Mouse (Mus musculus) intestine, embryonic 14.5 days (tissue): ENCODE data around the gene Entpd2. TPM values are rescaled to one million over a fixed set of nuclear protein-coding genes. Genes with fewer than 3 reads are reported as not detected.

ENCODE experiments used
- ATAC-seq: fragments of 200-750 bp; cut with Nextera tagmentation; replicated peaks from 2 replicates; pipeline ENCODE4 v1.8.0; 2017; ENCODE audit warnings: low read depth, moderate number of reproducible peaks, moderate TSS enrichment, moderate library complexity; ENCODE audit not compliant: low FRiP score, low TSS enrichment
- DNase-seq: peaks from one replicate; pipeline ENCODE4 v3.0.0-alpha.2; 2018; ENCODE audit warnings: low spot score
- H3K27ac ChIP-seq: fragments of 300-500 bp; sonication (generic); 2 replicates; pipeline ENCODE4 v1.5.1; 2014; ENCODE audit warnings: low read depth, mild to moderate bottlenecking, control low read depth
- H3K27me3 ChIP-seq: fragments of 300-500 bp; sonication (generic); replicated peaks from 2 replicates; pipeline ENCODE4 v1.6.1; 2014; ENCODE audit warnings: low read length, control low read depth; ENCODE audit not compliant: control insufficient read depth, insufficient read depth
- H3K36me3 ChIP-seq: fragments of 300-500 bp; sonication (generic); 2 replicates; pipeline ENCODE4 v1.6.1; 2014; ENCODE audit warnings: low read length, control low read depth; ENCODE audit not compliant: control insufficient read depth, insufficient read depth
- H3K4me1 ChIP-seq: fragments of 300-500 bp; sonication (generic); replicated peaks from 2 replicates; pipeline ENCODE4 v1.6.1; 2014; ENCODE audit warnings: low read length, control low read depth, mixed read lengths; ENCODE audit not compliant: control insufficient read depth, insufficient read depth
- H3K4me2 ChIP-seq: fragments of 300-500 bp; sonication (generic); 2 replicates; pipeline ENCODE4 v1.6.1; 2014; ENCODE audit warnings: low read length
- H3K4me3 ChIP-seq: fragments of 300-500 bp; sonication (generic); 2 replicates; pipeline ENCODE4 v1.5.1; 2014; ENCODE audit warnings: low read depth, low read length, control low read depth, mixed read lengths
- H3K9ac ChIP-seq: fragments of 300-500 bp; sonication (generic); 2 replicates; pipeline ENCODE4 v1.6.1; 2014; ENCODE audit warnings: mild to moderate bottlenecking, low read length
- H3K9me3 ChIP-seq: fragments of 300-500 bp; sonication (generic); 2 replicates; pipeline ENCODE4 v1.6.1; 2016; ENCODE audit warnings: low read length, control low read depth; ENCODE audit not compliant: control insufficient read depth
- WGBS: fragments of 180-500 bp; shearing (Covaris S2); extraction: QIAGEN DNeasy Blood & Tissue Kit; methylation state at CpG from one replicate; pipeline ENCODE4 v1.1.7; 2014; 5-methylcytosine and 5-hydroxymethylcytosine counted together
- polyA plus RNA-seq: library from polyadenylated mRNA; unstranded; fragments of >200 nt; fragmentation: Nextera tagmentation; extraction: Ambion mirVana; gene quantifications from 2 replicates; pipeline ENCODE4 v1.2.1, GENCODE M21; 2014

The Entpd2 gene
- polyA plus RNA-seq, 1 experiment from 2014 or later: 7.4 TPM

GRCm38 (mm10) chr2:25430395-25431233 is 34.9 kb downstream of the Entpd2 start:
- no peak overlapping the region for H3K4me3 ChIP-seq
- DNase-seq (no peak), ATAC-seq (no peak)
- H3K27me3 ChIP-seq: peaks cover 7% of the 10 kb centered on the region; the same call in 1 of the 2 replicates
- H3K27ac ChIP-seq: no peak overlapping the region
- H3K9me3 ChIP-seq: no peaks in the 10 kb centered on the region
- WGBS: 73% methylated on average over 17 of the region's 17 CpGs
- no peaks in the 10 kb centered on the region for H3K36me3 ChIP-seq
- no peak overlapping the region for H3K4me2 ChIP-seq
- H3K9ac ChIP-seq: no peak overlapping the region
- no peaks in the 10 kb centered on the region for H3K4me1 ChIP-seq

GRCm38 (mm10) chr2:25431308-25431855 is 35.7 kb downstream of the Entpd2 start:
- WGBS: 81% methylated on average over 6 of the region's 6 CpGs
- Histone ChIP-seq H3K4me3 (no peak overlapping the region), H3K9ac (no peak overlapping the region), H3K27me3 (peaks cover 3% of the 10 kb centered on the region; the same call in 1 of the 2 replicates), H3K27ac (no peak overlapping the region), H3K4me2 (no peak overlapping the region), H3K9me3 (no peaks in the 10 kb centered on the region), H3K4me1 (no peaks in the 10 kb centered on the region), H3K36me3 (no peaks in the 10 kb centered on the region)
- ATAC-seq (no peak), DNase-seq (no peak)

DNA sequence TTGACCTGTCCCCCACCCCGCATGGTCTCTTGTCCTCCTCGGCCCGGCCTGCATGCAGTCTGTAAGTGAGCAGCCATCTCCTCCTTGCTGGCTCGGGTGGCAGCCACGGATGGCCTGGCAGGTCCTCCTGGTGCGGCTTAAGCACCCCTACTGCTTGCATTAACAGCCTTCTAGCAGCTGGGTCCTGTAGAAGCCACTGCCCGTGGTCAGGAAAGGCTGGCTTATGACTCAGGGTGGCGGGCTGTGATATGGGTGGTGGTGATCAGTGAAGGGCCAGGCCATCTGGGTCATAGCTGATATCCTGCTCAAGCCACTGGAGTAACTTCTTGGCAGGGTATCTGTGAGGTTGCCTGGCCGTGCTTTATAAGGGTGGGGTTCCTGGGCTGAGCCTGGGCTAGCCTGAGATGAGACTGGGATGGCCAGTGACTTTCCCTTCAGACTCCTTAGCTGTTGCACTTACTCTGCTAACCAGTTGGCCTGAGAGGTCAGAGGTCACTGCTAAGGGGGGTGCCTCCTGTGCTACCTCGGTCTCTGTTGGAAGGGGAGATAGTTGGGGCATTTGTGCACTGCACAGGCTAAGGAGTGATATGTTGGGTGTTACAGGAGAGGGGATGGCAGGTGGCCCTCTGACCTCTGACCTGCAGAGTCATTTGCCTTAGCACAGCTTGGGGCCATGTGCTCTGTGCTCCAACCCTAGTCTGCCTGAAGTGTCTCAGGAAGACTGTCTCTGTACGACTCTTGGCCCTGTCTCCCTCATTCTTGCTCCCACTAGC is 36.8 kb downstream of the Entpd2 start:
- H3K36me3 ChIP-seq: no peaks in the 10 kb centered on the region
- WGBS: 74% methylated on average over 11 of the region's 11 CpGs
- H3K27me3 ChIP-seq: peaks cover 3% of the 10 kb centered on the region; the same call in 1 of the 2 replicates
- ATAC-seq (no peak), DNase-seq (no peak)
- no peak overlapping the region for H3K4me2 ChIP-seq
- H3K9ac ChIP-seq: no peak overlapping the region
- H3K9me3 ChIP-seq: no peaks in the 10 kb centered on the region
- H3K4me1 ChIP-seq: no peaks in the 10 kb centered on the region
- no peak overlapping the region for H3K4me3 ChIP-seq
- no peak overlapping the region for H3K27ac ChIP-seq

- Histone ChIP-seq H3K4me3 (no peak overlapping the region), H3K27me3 (peaks cover 3% of the 10 kb centered on the region; the same call in 1 of the 2 replicates), H3K36me3 (no peaks in the 10 kb centered on the region), H3K9ac (no peak overlapping the region), H3K9me3 (no peaks in the 10 kb centered on the region), H3K27ac (no peak overlapping the region), H3K4me1 (no peaks in the 10 kb centered on the region), H3K4me2 (no peak overlapping the region)
- WGBS: 86% methylated on average over 17 of the region's 17 CpGs
- DNase-seq: no peak
- ATAC-seq: no peak
These were observed 37.4 kb downstream of the Entpd2 start for GRCm38 (mm10) chr2:25433101-25433500.

- Histone ChIP-seq H3K27ac (no peak overlapping the region), H3K4me2 (no peak overlapping the region), H3K9ac (no peak overlapping the region), H3K9me3 (no peaks in the 10 kb centered on the region), H3K27me3 (peaks cover 3% of the 10 kb centered on the region; the same call in 1 of the 2 replicates), H3K4me1 (no peaks in the 10 kb centered on the region), H3K4me3 (no peak overlapping the region), H3K36me3 (no peaks in the 10 kb centered on the region)
- DNase-seq (no peak), ATAC-seq (no peak)
- WGBS: 89% methylated on average over 8 of the region's 8 CpGs
These were observed 38.6 kb downstream of the Entpd2 start for GRCm38 (mm10) chr2:25434292-25434691.

GRCm38 (mm10) chr2:25436286-25436820 is 40.7 kb downstream of the Entpd2 start:
- Histone ChIP-seq H3K4me1 (no peaks in the 10 kb centered on the region), H3K36me3 (no peaks in the 10 kb centered on the region), H3K9ac (no peak overlapping the region), H3K27ac (no peak overlapping the region), H3K27me3 (no peaks in the 10 kb centered on the region), H3K4me3 (no peak overlapping the region), H3K4me2 (no peak overlapping the region), H3K9me3 (no peaks in the 10 kb centered on the region)
- WGBS: 87% methylated on average over 10 of the region's 10 CpGs
- no peak for ATAC-seq
- no peak for DNase-seq

- ATAC-seq (no peak), DNase-seq (no peak)
- no peak overlapping the region for H3K4me2 ChIP-seq
- no peak overlapping the region for H3K4me3 ChIP-seq
- no peaks in the 10 kb centered on the region for H3K9me3 ChIP-seq
- no peak overlapping the region for H3K9ac ChIP-seq
- H3K36me3 ChIP-seq: 0 out of 2 replicates have a peak, but pooled peaks cover 6% of the 10 kb centered on the region
- no peaks in the 10 kb centered on the region for H3K4me1 ChIP-seq
- no peak overlapping the region for H3K27ac ChIP-seq
- WGBS: 86% methylated on average over 20 of the region's 20 CpGs
- no peaks in the 10 kb centered on the region for H3K27me3 ChIP-seq
These were observed 45.4 kb downstream of the Entpd2 start for GRCm38 (mm10) chr2:25441067-25441466.

DNA sequence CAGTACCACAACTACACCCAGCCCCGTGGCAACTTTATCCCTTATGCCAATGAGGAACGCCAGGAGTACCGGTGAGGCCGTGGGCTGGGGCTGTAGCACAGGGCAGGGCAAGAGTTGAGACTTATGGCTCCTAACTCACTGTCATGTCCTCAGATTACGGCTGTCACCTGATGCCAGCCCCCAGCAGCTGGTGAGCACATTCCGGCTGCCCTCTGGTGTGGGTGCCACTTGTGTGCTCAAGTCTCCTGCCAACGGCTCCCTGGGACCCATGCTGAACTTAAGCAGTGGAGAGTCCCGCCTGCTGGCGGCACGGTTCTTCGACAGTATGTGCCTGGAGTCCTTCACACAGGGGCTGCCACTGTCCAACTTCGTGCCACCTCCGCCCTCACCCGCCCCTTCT is 47.0 kb downstream of the Entpd2 start:
- Histone ChIP-seq H3K4me2 (no peak overlapping the region), H3K27ac (no peak overlapping the region), H3K36me3 (0 out of 2 replicates have a peak, but pooled peaks cover 6% of the 10 kb centered on the region), H3K4me1 (no peaks in the 10 kb centered on the region), H3K9ac (no peak overlapping the region), H3K9me3 (no peaks in the 10 kb centered on the region), H3K4me3 (no peak overlapping the region), H3K27me3 (no peaks in the 10 kb centered on the region)
- ATAC-seq (no peak), DNase-seq (no peak)
- 88% methylated on average over 14 of the region's 14 CpGs for WGBS
